Mouse (Mus musculus) liver, adult 2 months (tissue): ENCODE measurements around the gene Pdpk1. TPM values are rescaled to one million over a fixed set of nuclear protein-coding genes. Genes with fewer than 3 reads are reported as not detected.

ENCODE experiments used
- DNase-seq: peaks from one replicate; pipeline ENCODE4 v3.0.0-alpha.2; 2011; ENCODE audit warnings: low read depth, low spot score; ENCODE audit errors: extremely low read depth
- H3K27ac ChIP-seq: fragments of 200-500 bp; replicated peaks from 2 replicates; pipeline ENCODE4 v1.5.1; 2012; ENCODE audit warnings: low read depth, mild to moderate bottlenecking, control low read depth, inconsistent platforms, low read length; ENCODE audit not compliant: insufficient read depth
- H3K27me3 ChIP-seq: fragments of 200-500 bp; 2 replicates; pipeline ENCODE4 v1.6.1; 2012; ENCODE audit warnings: mild to moderate bottlenecking, moderate library complexity, low read length, inconsistent platforms; ENCODE audit not compliant: control insufficient read depth, insufficient read depth
- H3K36me3 ChIP-seq: fragments of 200-500 bp; 2 replicates; pipeline ENCODE4 v1.6.1; 2012; ENCODE audit warnings: low read length, inconsistent platforms; ENCODE audit not compliant: control insufficient read depth, insufficient read depth
- H3K4me1 ChIP-seq: fragments of 200-500 bp; 2 replicates; pipeline ENCODE4 v1.6.1; 2011; ENCODE audit warnings: low read length; ENCODE audit not compliant: control insufficient read depth, insufficient read depth
- H3K4me3 ChIP-seq: fragments of 200-500 bp; 2 replicates; pipeline ENCODE4 v1.5.1; 2011; ENCODE audit warnings: low read depth, mild to moderate bottlenecking, control low read depth, low read length, moderate library complexity; ENCODE audit not compliant: insufficient read depth
- H3K79me2 ChIP-seq: fragments of 200-500 bp; 2 replicates; pipeline ENCODE4 v1.6.1; 2012; ENCODE audit warnings: inconsistent platforms, mild to moderate bottlenecking, low read length, moderate library complexity; ENCODE audit not compliant: control insufficient read depth, insufficient read depth
- H3K9ac ChIP-seq: fragments of 200-500 bp; 2 replicates; pipeline ENCODE4 v1.6.1; 2012; ENCODE audit warnings: low read depth, mild to moderate bottlenecking, control low read depth, inconsistent platforms, low read length
- CTCF ChIP-seq: fragments of 200-500 bp; IDR thresholded peaks from 2 replicates; pipeline ENCODE4 v1.5.1; 2011; ENCODE audit warnings: low read depth, low read length, control low read depth
- POLR2A ChIP-seq: fragments of 200-500 bp; IDR thresholded peaks from 2 replicates; pipeline ENCODE4 v1.6.1; 2011; ENCODE audit warnings: low read length, control low read depth; ENCODE audit not compliant: insufficient read depth; ENCODE audit errors: extremely low read depth
- WGBS: fragments of 180-500 bp; shearing (Covaris S2); methylation state at CpG from one replicate; pipeline ENCODE4 v1.1.7; 2018; 5-methylcytosine and 5-hydroxymethylcytosine counted together
- polyA plus RNA-seq: library from polyadenylated mRNA; depleted of rRNA; stranded (reverse); fragments of >200 nt; gene quantifications from 2 replicates; pipeline ENCODE4 v1.2.3, GENCODE M21; 2012
- total RNA-seq: library from RNA; depleted of rRNA; stranded (reverse); fragments of >200 nt; gene quantifications from 2 replicates; pipeline ENCODE4 v1.2.3, GENCODE M21; 2014

Gene Pdpk1
- total and polyA plus RNA-seq, 2 experiments: 10.2 to 19.7 TPM

GRCm38 (mm10) chr17:24193769-24194168 lies 43.0 kb upstream of the Pdpk1 start:
- Histone ChIP-seq H3K27ac (no peak overlapping the region), H3K27me3 (no peaks in the 10 kb centered on the region)

GRCm38 (mm10) chr17:24193268-24193667 lies 42.5 kb upstream of the Pdpk1 start:
- Histone ChIP-seq H3K4me3 (no peak overlapping the region), H3K79me2 (peaks cover 6% of the 10 kb centered on the region; the same call in 1 of the 2 replicates), H3K27ac (no peak overlapping the region), H3K9ac (no peak overlapping the region), H3K27me3 (no peaks in the 10 kb centered on the region), H3K36me3 (no peaks in the 10 kb centered on the region; the same call in 1 of the 2 replicates), H3K4me1 (peaks cover 11% of the 10 kb centered on the region)
- no peak for DNase-seq
- WGBS: 52% methylated on average over 8 of the region's 8 CpGs
- no peak for TF ChIP-seq CTCF
- TF ChIP-seq POLR2A: no peak

More at GRCm38 (mm10) chr17:24193769-24194168, 43.0 kb upstream of the Pdpk1 start:
- Histone ChIP-seq H3K36me3 (no peaks in the 10 kb centered on the region; the same call in 1 of the 2 replicates), H3K4me3 (no peak overlapping the region), H3K79me2 (peaks cover 7% of the 10 kb centered on the region; the same call in 1 of the 2 replicates), H3K9ac (no peak overlapping the region), H3K4me1 (peaks cover 11% of the 10 kb centered on the region)
- 97% methylated on average over 5 of the region's 5 CpGs for WGBS
- no peak for DNase-seq
- TF ChIP-seq CTCF: no peak
- no peak for TF ChIP-seq POLR2A

GRCm38 (mm10) chr17:24192848-24193247 lies 42.1 kb upstream of the Pdpk1 start:
- Histone ChIP-seq H3K4me3 (no peak overlapping the region), H3K9ac (no peak overlapping the region), H3K27ac (no peak overlapping the region), H3K36me3 (no peaks in the 10 kb centered on the region; the same call in 1 of the 2 replicates), H3K4me1 (peaks cover 11% of the 10 kb centered on the region), H3K27me3 (no peaks in the 10 kb centered on the region), H3K79me2 (peaks cover 6% of the 10 kb centered on the region; the same call in 1 of the 2 replicates)
- TF ChIP-seq POLR2A (no peak), CTCF (no peak)
- WGBS: 32% methylated on average over 8 of the region's 8 CpGs
- DNase-seq: peak; percentile 60

GRCm38 (mm10) chr17:24191481-24191880 lies 40.8 kb upstream of the Pdpk1 start:
- 80% methylated on average over 4 of the region's 4 CpGs for WGBS
- no peaks in the 10 kb centered on the region for H3K27me3 ChIP-seq
- H3K4me3 ChIP-seq: no peak overlapping the region
- peaks cover 6% of the 10 kb centered on the region; the same call in 1 of the 2 replicates for H3K79me2 ChIP-seq
- no peak overlapping the region for H3K9ac ChIP-seq
- TF ChIP-seq CTCF (no peak), POLR2A (no peak)
- no peaks in the 10 kb centered on the region; the same call in 1 of the 2 replicates for H3K36me3 ChIP-seq
- no peak for DNase-seq
- H3K27ac ChIP-seq: no peak overlapping the region
- H3K4me1 ChIP-seq: peaks cover 11% of the 10 kb centered on the region

GRCm38 (mm10) chr17:24190934-24191333 lies 40.2 kb upstream of the Pdpk1 start:
- TF ChIP-seq CTCF (no peak), POLR2A (no peak)
- H3K36me3 ChIP-seq: no peaks in the 10 kb centered on the region; the same call in 1 of the 2 replicates
- WGBS: 85% methylated on average over 2 of the region's 2 CpGs
- no peak overlapping the region for H3K9ac ChIP-seq
- peaks cover 6% of the 10 kb centered on the region; the same call in 1 of the 2 replicates for H3K79me2 ChIP-seq
- no peak for DNase-seq
- no peak overlapping the region for H3K27ac ChIP-seq
- H3K4me1 ChIP-seq: peaks cover 11% of the 10 kb centered on the region
- no peaks in the 10 kb centered on the region for H3K27me3 ChIP-seq
- H3K4me3 ChIP-seq: no peak overlapping the region

- Histone ChIP-seq H3K4me3 (no peak overlapping the region), H3K27ac (no peak overlapping the region), H3K27me3 (no peaks in the 10 kb centered on the region), H3K36me3 (0 out of 2 replicates have a peak, but pooled peaks cover 1% of the 10 kb centered on the region), H3K4me1 (peaks cover 5% of the 10 kb centered on the region), H3K79me2 (no peaks in the 10 kb centered on the region), H3K9ac (no peak overlapping the region)
- WGBS: 61% methylated on average over 3 of the region's 3 CpGs
- TF ChIP-seq POLR2A: no peak
- TF ChIP-seq CTCF: no peak
- no peak for DNase-seq
These were observed 23.5 kb upstream of the Pdpk1 start for GRCm38 (mm10) chr17:24174259-24174658.
